Mouse (Mus musculus) intestine, postnatal 0 days (tissue): ENCODE results near the gene Slc25a20. TPM values are rescaled to one million over a fixed set of nuclear protein-coding genes. Genes with fewer than 3 reads are reported as not detected.

Experiments
- ATAC-seq: fragments of 200-750 bp; cut with Nextera tagmentation; 2 replicates; pipeline ENCODE4 v1.8.0; 2017; ENCODE audit warnings: mild to moderate bottlenecking, moderate TSS enrichment, moderate library complexity
- H3K27ac ChIP-seq: fragments of 300-500 bp; sonication (generic); 2 replicates; pipeline ENCODE4 v1.5.1; 2014; ENCODE audit warnings: mild to moderate bottlenecking, low read depth, low read length, moderate library complexity
- H3K27me3 ChIP-seq: fragments of 300-500 bp; sonication (generic); replicated peaks from 2 replicates; pipeline ENCODE4 v1.6.1; 2014; ENCODE audit warnings: low read length, mixed read lengths; ENCODE audit not compliant: control insufficient read depth, insufficient read depth
- H3K36me3 ChIP-seq: fragments of 300-500 bp; sonication (generic); 2 replicates; pipeline ENCODE4 v1.6.1; 2014; ENCODE audit warnings: mild to moderate bottlenecking, moderate library complexity; ENCODE audit not compliant: control insufficient read depth, insufficient read depth
- H3K4me1 ChIP-seq: fragments of 300-500 bp; sonication (generic); replicated peaks from 2 replicates; pipeline ENCODE4 v1.6.1; 2014; ENCODE audit warnings: antibody characterized with exemption, low read length, mixed read lengths; ENCODE audit not compliant: control insufficient read depth, insufficient read depth
- H3K4me2 ChIP-seq: fragments of 300-500 bp; sonication (generic); replicated peaks from 2 replicates; pipeline ENCODE4 v1.6.1; 2014; ENCODE audit warnings: low read depth, mild to moderate bottlenecking, moderate library complexity
- H3K4me3 ChIP-seq: fragments of 300-500 bp; sonication (generic); 2 replicates; pipeline ENCODE4 v1.5.1; 2014; ENCODE audit warnings: low read depth, low read length
- H3K9ac ChIP-seq: fragments of 300-500 bp; sonication (generic); 2 replicates; pipeline ENCODE4 v1.6.1; 2014; ENCODE audit warnings: mild to moderate bottlenecking, low read depth, low read length
- H3K9me3 ChIP-seq: fragments of 300-500 bp; sonication (generic); 2 replicates; pipeline ENCODE4 v1.6.1; 2016; ENCODE audit warnings: mixed run types; ENCODE audit not compliant: control insufficient read depth
- CTCF ChIP-seq: sonication (generic); IDR thresholded peaks from 2 replicates; pipeline ENCODE4 v1.5.1; 2016; ENCODE audit warnings: low read depth, mild to moderate bottlenecking, control low read depth, antibody characterized with exemption, moderate library complexity
- WGBS: fragments of 180-500 bp; shearing (Covaris S2); extraction: QIAGEN DNeasy Blood & Tissue Kit; methylation state at CpG from one replicate; pipeline ENCODE4 v1.1.7; 2014; 5-methylcytosine and 5-hydroxymethylcytosine counted together
- polyA plus RNA-seq: library from polyadenylated mRNA; unstranded; fragments of >200 nt; fragmentation: Nextera tagmentation; extraction: Ambion mirVana; gene quantifications from 2 replicates; pipeline ENCODE4 v1.2.1, GENCODE M21; 2015

Gene Slc25a20
- 159 TPM in 2 replicates for polyA plus RNA-seq

DNA sequence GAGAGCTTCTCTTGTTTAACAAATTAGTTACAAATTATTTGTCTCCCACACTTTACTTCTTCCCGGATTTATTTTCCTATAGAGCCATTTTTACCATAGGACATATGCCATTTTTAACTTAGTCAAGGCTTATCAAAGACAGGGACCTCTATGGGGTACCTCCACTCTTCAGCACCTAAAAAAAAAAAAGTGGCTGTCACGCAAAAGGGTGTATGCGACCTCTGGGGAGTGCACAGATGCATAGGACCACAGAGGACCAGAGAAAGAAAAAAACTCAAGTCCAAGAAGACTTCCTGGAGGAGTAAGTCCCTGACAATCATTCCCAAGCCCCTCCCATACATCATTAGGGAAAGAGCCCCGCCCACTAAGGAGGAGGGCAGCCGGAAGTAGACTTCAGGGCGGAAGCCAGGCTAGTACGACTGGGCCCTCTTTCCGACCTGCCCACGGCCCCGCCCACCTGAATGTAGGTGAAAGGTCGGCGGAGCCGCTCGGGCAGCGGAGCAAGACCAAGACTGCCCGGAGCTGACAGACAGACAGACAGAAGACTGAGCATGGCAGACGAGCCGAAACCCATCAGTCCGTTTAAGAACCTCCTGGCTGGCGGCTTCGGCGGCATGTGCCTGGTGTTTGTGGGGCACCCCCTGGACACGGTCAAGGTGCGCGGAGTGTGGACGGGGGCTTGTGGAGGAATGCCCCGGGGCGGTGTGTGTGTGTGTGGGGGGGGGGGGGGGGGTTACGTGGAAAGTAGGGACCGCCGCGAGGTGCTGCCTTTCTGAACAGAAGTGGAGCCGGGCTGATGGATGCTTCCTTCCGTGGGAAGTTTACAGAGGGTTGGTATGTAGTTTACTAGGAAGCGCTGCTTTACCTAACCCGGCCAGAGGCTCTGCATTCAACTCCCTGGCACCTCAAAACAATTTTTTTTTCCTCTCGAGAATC, at the start of gene Slc25a20:
Slc25a20 (plus strand) TSS at position 412 of the 936 bp plus-strand sequence.
- H3K27ac ChIP-seq = peak within 1 kb of the TSS; percentile 88
- no peak for TF ChIP-seq CTCF

DNA sequence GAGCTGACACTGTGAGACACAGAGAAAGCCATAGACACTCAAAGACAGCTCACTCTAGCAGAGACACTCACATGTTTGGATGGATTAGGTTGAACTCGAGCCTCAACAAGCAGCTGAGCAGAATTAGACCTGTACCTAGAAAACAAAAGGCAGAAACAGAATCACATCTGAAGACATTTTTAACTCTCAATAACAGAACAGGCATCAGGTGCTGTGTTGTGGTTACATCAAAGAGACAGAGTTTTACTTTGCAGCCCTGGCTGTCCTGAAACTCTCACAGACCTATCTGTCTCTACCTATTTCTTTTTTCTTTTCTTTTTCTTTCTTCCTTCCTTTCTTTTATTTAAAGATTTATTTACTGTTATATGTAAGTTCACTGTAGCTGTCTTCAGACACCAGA, 44.6 kb upstream of the Slc25a20 start:
- H3K9ac ChIP-seq = no peak overlapping the region
- H3K4me1 ChIP-seq = no peaks in the 10 kb centered on the region
- peaks cover 49% of the 10 kb centered on the region for H3K36me3 ChIP-seq
- no peaks in the 10 kb centered on the region for H3K9me3 ChIP-seq
- WGBS = 92% methylated on average over 1 of the region's 1 CpGs
- TF ChIP-seq CTCF = no peak
- no peak for ATAC-seq
- H3K4me3 ChIP-seq = no peak overlapping the region
- H3K4me2 ChIP-seq = no peak overlapping the region
- no peaks in the 10 kb centered on the region for H3K27me3 ChIP-seq
- H3K27ac ChIP-seq = no peak overlapping the region

More for the DNA sequence above, at the start of gene Slc25a20:
- no peaks in the 10 kb centered on the region for H3K36me3 ChIP-seq
- whole genome bisulfite sequencing = 3% methylated on average over 37 of the region's 37 CpGs
- peak within 1 kb of the TSS; percentile 78 for H3K4me2 ChIP-seq
- H3K9ac ChIP-seq = peak within 1 kb of the TSS; percentile 73
- no peaks in the 10 kb centered on the region for H3K27me3 ChIP-seq
- peak within 1 kb of the TSS; percentile 74 for H3K4me3 ChIP-seq
- H3K9me3 ChIP-seq = no peaks in the 10 kb centered on the region
- ATAC-seq = peak; percentile 90
- 0 out of 2 replicates have a peak, but pooled peaks cover 2% of the 10 kb centered on the region for H3K4me1 ChIP-seq

- 50% methylated on average over 2 of the region's 2 CpGs for WGBS
- TF ChIP-seq CTCF = no peak
Observed at GRCm38 (mm10) chr9:108626498-108626897, 35.4 kb upstream of the Slc25a20 start.

GRCm38 (mm10) chr9:108628141-108628540, 33.7 kb upstream of the Slc25a20 start:
- TF ChIP-seq CTCF = no peak
- Histone ChIP-seq H3K4me3 (no peak overlapping the region), H3K4me2 (no peak overlapping the region), H3K9me3 (no peaks in the 10 kb centered on the region), H3K36me3 (peaks cover 17% of the 10 kb centered on the region), H3K9ac (no peak overlapping the region), H3K4me1 (no peaks in the 10 kb centered on the region; the same call in 1 of the 2 replicates), H3K27ac (no peak overlapping the region), H3K27me3 (no peaks in the 10 kb centered on the region)
- 73% methylated on average over 4 of the region's 4 CpGs for WGBS
- no peak for ATAC-seq

More at GRCm38 (mm10) chr9:108626498-108626897, 35.4 kb upstream of the Slc25a20 start:
- peaks cover 17% of the 10 kb centered on the region for H3K36me3 ChIP-seq
- ATAC-seq = no peak
- no peaks in the 10 kb centered on the region for H3K4me1 ChIP-seq
- H3K27ac ChIP-seq = no peak overlapping the region
- H3K9me3 ChIP-seq = no peaks in the 10 kb centered on the region
- H3K27me3 ChIP-seq = no peaks in the 10 kb centered on the region
- no peak overlapping the region for H3K4me2 ChIP-seq
- H3K9ac ChIP-seq = no peak overlapping the region
- no peak overlapping the region for H3K4me3 ChIP-seq

GRCm38 (mm10) chr9:108630683-108631082, 31.2 kb upstream of the Slc25a20 start:
- peaks cover 17% of the 10 kb centered on the region for H3K36me3 ChIP-seq
- H3K4me1 ChIP-seq = no peaks in the 10 kb centered on the region; the same call in 1 of the 2 replicates
- no peak overlapping the region for H3K27ac ChIP-seq
- no peaks in the 10 kb centered on the region for H3K9me3 ChIP-seq
- TF ChIP-seq CTCF = no peak
- no peak overlapping the region for H3K9ac ChIP-seq
- WGBS = 79% methylated on average over 1 of the region's 1 CpGs
- no peak for ATAC-seq
- H3K27me3 ChIP-seq = no peaks in the 10 kb centered on the region
- H3K4me3 ChIP-seq = no peak overlapping the region
- no peak overlapping the region for H3K4me2 ChIP-seq

- Histone ChIP-seq H3K9me3 (no peaks in the 10 kb centered on the region), H3K36me3 (peaks cover 13% of the 10 kb centered on the region; the same call in 1 of the 2 replicates), H3K27ac (no peak overlapping the region), H3K4me2 (no peak overlapping the region), H3K4me3 (no peak overlapping the region), H3K9ac (no peak overlapping the region), H3K27me3 (no peaks in the 10 kb centered on the region), H3K4me1 (no peaks in the 10 kb centered on the region; the same call in 1 of the 2 replicates)
- 49% methylated on average over 5 of the region's 5 CpGs for WGBS
- peak; percentile 64; the same call in 1 of the 2 replicates for ATAC-seq
- no peak for TF ChIP-seq CTCF
Observed at GRCm38 (mm10) chr9:108631631-108632256, 30.1 kb upstream of the Slc25a20 start.
